9 mouse cellular contexts compared by ENCODE assay signal in genomic region chr2:93068942-93069341, GRCm38 (mm10). TPM values are rescaled to one million over a fixed set of nuclear protein-coding genes. Genes with fewer than 3 reads are reported as not detected.
DNase-seq lines count a peak whose midpoint lies in the region; ATAC-seq lines count a peak whose summit lies in the region.
"Had no signal": no experiment of that assay in that cellular context is flagged by ENCODE, and none has a peak within 500 bp of the region (broad histone marks: within the 10 kb centered on the region; RNA-seq: fewer than 3 reads in every experiment).

No protein-coding gene starts in this region.

- no peaks in the 10 kb centered on the region for H3K9me3 ChIP-seq in limb, embryonic 11.5 days (ENCODE audit: control insufficient read depth, low read length)
- H3K9me3 ChIP-seq in limb, embryonic 10.5 days (replicated peaks), result no peaks in the 10 kb centered on the region
- H3K9me3 ChIP-seq in hindbrain, embryonic 11.5 days (ENCODE audit: control insufficient read depth, low read length), result no peaks in the 10 kb centered on the region
- H3K9me3 ChIP-seq in neural tube, embryonic 13.5 days, result no peaks in the 10 kb centered on the region
- H3K9me3 ChIP-seq in kidney, embryonic 14.5 days (ENCODE audit: control insufficient read depth, low read length), result no peaks in the 10 kb centered on the region

- no peak for ATAC-seq in limb, embryonic 11.5 days (ENCODE audit: insufficient number of reproducible peaks, low FRiP score, low TSS enrichment, low read depth)
- peak; percentile 36; the same call in 1 of the 2 replicates for ATAC-seq in hindbrain, embryonic 11.5 days (ENCODE audit: low FRiP score)
- ATAC-seq in neural tube, embryonic 13.5 days (ENCODE audit: low read depth), result 0 out of 2 replicates have a peak, but pooled peaks have one; percentile 23
- ATAC-seq in kidney, embryonic 14.5 days (ENCODE audit: low FRiP score, low TSS enrichment), result no peak

- no peaks in the 10 kb centered on the region for H3K4me1 ChIP-seq in limb, embryonic 11.5 days (ENCODE audit: control insufficient read depth, insufficient read depth, low read length)
- no peaks in the 10 kb centered on the region for H3K4me1 ChIP-seq in limb, embryonic 10.5 days
- peaks cover 4% of the 10 kb centered on the region for H3K4me1 ChIP-seq in hindbrain, embryonic 11.5 days (replicated peaks; ENCODE audit: control insufficient read depth, insufficient read depth, low read length)
- H3K4me1 ChIP-seq in neural tube, embryonic 13.5 days (replicated peaks), result peaks cover 18% of the 10 kb centered on the region
- H3K4me1 ChIP-seq in kidney, embryonic 14.5 days (ENCODE audit: control insufficient read depth, insufficient read depth, low read length), result no peaks in the 10 kb centered on the region

- DNase-seq in adrenal gland, adult 2 months, result peak; percentile 52
- DNase-seq in adrenal gland, adult 8-10 months, result no peak
- peak; percentile 41 for DNase-seq in limb, embryonic 11.5 days (ENCODE audit: low spot score)
- DNase-seq in limb, embryonic 10.5 days (ENCODE audit: low spot score), result no peak
- peak; percentile 42 for DNase-seq in cerebellum, adult 11-12 months
- peak; percentile 60 for DNase-seq in hindbrain, embryonic 11.5 days (ENCODE audit: low spot score)

- H3K27me3 ChIP-seq in limb, embryonic 11.5 days (ENCODE audit: control insufficient read depth, insufficient read depth, low read length), result no peaks in the 10 kb centered on the region
- peaks cover 8% of the 10 kb centered on the region; the same call in 1 of the 2 replicates for H3K27me3 ChIP-seq in limb, embryonic 10.5 days (ENCODE audit: low read depth, poor library complexity, severe bottlenecking)
- H3K27me3 ChIP-seq in hindbrain, embryonic 11.5 days (ENCODE audit: control insufficient read depth, insufficient read depth, low read length), result no peaks in the 10 kb centered on the region
- no peaks in the 10 kb centered on the region for H3K27me3 ChIP-seq in neural tube, embryonic 13.5 days
- no peaks in the 10 kb centered on the region for H3K27me3 ChIP-seq in kidney, embryonic 14.5 days (ENCODE audit: control insufficient read depth, insufficient read depth, low read length)

- WGBS in limb, embryonic 11.5 days, result 48% methylated on average over 2 of the region's 2 CpGs
- WGBS in limb, embryonic 10.5 days, result 52% methylated on average over 2 of the region's 2 CpGs
- 34% methylated on average over 2 of the region's 2 CpGs for WGBS in hindbrain, embryonic 11.5 days
- WGBS in neural tube, embryonic 13.5 days, result 42% methylated on average over 2 of the region's 2 CpGs
- 43% methylated on average over 2 of the region's 2 CpGs for whole genome bisulfite sequencing in kidney, embryonic 14.5 days

- no peak overlapping the region for H3K27ac ChIP-seq in limb, embryonic 11.5 days (replicated peaks; ENCODE audit: low read depth, low read length)
- no peak overlapping the region for H3K27ac ChIP-seq in limb, embryonic 10.5 days
- no peak overlapping the region for H3K27ac ChIP-seq in hindbrain, embryonic 11.5 days (ENCODE audit: low read depth, low read length)
- no peak overlapping the region for H3K27ac ChIP-seq in neural tube, embryonic 13.5 days (replicated peaks)
- H3K27ac ChIP-seq in kidney, embryonic 14.5 days (ENCODE audit: low read depth, low read length), result no peak overlapping the region

- H3K9ac ChIP-seq in limb, embryonic 11.5 days (ENCODE audit: low read length), result no peak overlapping the region
- no peak overlapping the region for H3K9ac ChIP-seq in hindbrain, embryonic 11.5 days (ENCODE audit: low read depth, low read length)
- H3K9ac ChIP-seq in neural tube, embryonic 13.5 days, result no peak overlapping the region
- no peak overlapping the region for H3K9ac ChIP-seq in kidney, embryonic 14.5 days (ENCODE audit: low read depth, low read length)

- no peak overlapping the region for H3K4me3 ChIP-seq in limb, embryonic 11.5 days (ENCODE audit: low read depth, low read length)
- H3K4me3 ChIP-seq in limb, embryonic 10.5 days, result no peak overlapping the region
- H3K4me3 ChIP-seq in hindbrain, embryonic 11.5 days (ENCODE audit: low read depth, low read length), result no peak overlapping the region
- no peak overlapping the region for H3K4me3 ChIP-seq in neural tube, embryonic 13.5 days
- H3K4me3 ChIP-seq in kidney, embryonic 14.5 days (ENCODE audit: low read length), result no peak overlapping the region
- H3K4me3 ChIP-seq: myocyte had no signal

- no peak overlapping the region for H3K4me2 ChIP-seq in limb, embryonic 11.5 days (ENCODE audit: low read depth, severe bottlenecking)
- H3K4me2 ChIP-seq in hindbrain, embryonic 11.5 days (replicated peaks; ENCODE audit: low read depth, low read length), result no peak overlapping the region
- no peak overlapping the region for H3K4me2 ChIP-seq in neural tube, embryonic 13.5 days
- no peak overlapping the region for H3K4me2 ChIP-seq in kidney, embryonic 14.5 days (replicated peaks; ENCODE audit: low read depth, low read length)

- no peaks in the 10 kb centered on the region for H3K36me3 ChIP-seq in limb, embryonic 11.5 days (ENCODE audit: control insufficient read depth, insufficient read depth, low read length)
- no peaks in the 10 kb centered on the region for H3K36me3 ChIP-seq in limb, embryonic 10.5 days
- no peaks in the 10 kb centered on the region for H3K36me3 ChIP-seq in hindbrain, embryonic 11.5 days (ENCODE audit: control insufficient read depth, insufficient read depth, low read length)
- H3K36me3 ChIP-seq in neural tube, embryonic 13.5 days, result no peaks in the 10 kb centered on the region
- no peaks in the 10 kb centered on the region for H3K36me3 ChIP-seq in kidney, embryonic 14.5 days (ENCODE audit: control insufficient read depth, insufficient read depth, low read length)

RNA-seq across cellular contexts. Expression of gene Prdm11, which starts 23.0 kb away (rescaled TPM):
- total RNA-seq in adrenal gland, adult 2 months (2021), result 10 to 100 TPM; 36.4 to 52.4 TPM
- polyA plus RNA-seq in adrenal gland, adult 2 months (2012; rRNA removed), result 38.3 and 39.8 TPM in 2 replicates
- total RNA-seq in adrenal gland, adult 8-10 months (2022), result 10 to 100 TPM; 49.7 to 97.8 (median 69.9) TPM
- polyA plus RNA-seq in limb, embryonic 11.5 days (2014; fragmentation: Nextera tagmentation; extraction: Ambion mirVana), result 2.4 and 2.6 TPM in 2 replicates
- 2.8 and 3.4 TPM in 2 replicates for polyA plus RNA-seq in limb, embryonic 10.5 days (2016; fragmentation: Nextera tagmentation; extraction: Ambion mirVana)
- polyA plus RNA-seq in hindbrain, embryonic 11.5 days (2014; fragmentation: Nextera tagmentation; extraction: Ambion mirVana), result 1.5 and 2.2 TPM in 2 replicates
- 1.8 and 2.2 TPM in 2 replicates for polyA plus RNA-seq in neural tube, embryonic 13.5 days (2015; fragmentation: Nextera tagmentation; extraction: Ambion mirVana)
- polyA plus RNA-seq in kidney, embryonic 14.5 days (2014; fragmentation: Nextera tagmentation; extraction: Ambion mirVana), result 4.3 and 5.1 TPM in 2 replicates

Comparison
In these comparisons a context has a peak if more than half of its experiments do, and no peak if none do; other contexts are left out.
1. DNase-seq: peak in adrenal gland, adult 2 months (single experiment), limb, embryonic 11.5 days (single experiment), cerebellum, adult 11-12 months (single experiment) and hindbrain, embryonic 11.5 days (single experiment); none in adrenal gland, adult 8-10 months (single experiment) and limb, embryonic 10.5 days (single experiment).
2. ATAC-seq: peak in hindbrain, embryonic 11.5 days (single experiment) and neural tube, embryonic 13.5 days (single experiment); none in limb, embryonic 11.5 days (single experiment) and kidney, embryonic 14.5 days (single experiment).